Mouse (Mus musculus) neutrophil, adult 83 days (primary cell): ENCODE measurements around the gene H2-M9. TPM values are rescaled to one million over a fixed set of nuclear protein-coding genes. Genes with fewer than 3 reads are reported as not detected.

ENCODE experiments used
- total RNA-seq, 2 experiments: library from RNA; stranded (reverse); gene quantifications; one replicate each; pipeline ENCODE4 v1.2.4; 2023

Gene H2-M9
- total RNA-seq: not detected

GRCm38 (mm10) chr17:36642566-36642965 is at the start of gene H2-M9:
H2-M9 (minus strand) TSS chr17:36642666.

GRCm38 (mm10) chr17:36672119-36672518 is 29.7 kb upstream of the H2-M9 start, which contains the start of gene H2-M1:
H2-M1 (minus strand) TSS chr17:36672219.

Other genes with a start within 250 kb of the H2-M9 start
- gene H2-M10.4, start 180.3 kb downstream of the H2-M9 start, total RNA-seq: not detected
- gene H2-M11, start 95.6 kb downstream of the H2-M9 start, total RNA-seq: not detected
- not detected for gene H2-M1, start 29.6 kb upstream of the H2-M9 start, total RNA-seq
- gene H2-M10.5, start 130.2 kb upstream of the H2-M9 start, total RNA-seq: not detected
- gene H2-M10.6, start 169.5 kb upstream of the H2-M9 start, total RNA-seq: not detected
- gene Trim26, start 194.5 kb upstream of the H2-M9 start, total RNA-seq: 10 to 100 TPM; 24.9 to 33.9 TPM
- gene Trim15, start 224.5 kb upstream of the H2-M9 start, total RNA-seq: not detected
- gene Trim10, start 226.9 kb upstream of the H2-M9 start, total RNA-seq: 10 to 100 TPM in 1 of 2 experiments, 1 to 10 TPM in 1; 6.7 to 11.4 TPM
- not detected for gene Trim40, start 247.5 kb upstream of the H2-M9 start, total RNA-seq